Mouse (Mus musculus) thymus, adult 2 months (tissue): ENCODE data around the gene Cbr4.

ENCODE experiments used
- CTCF ChIP-seq: fragments of 200-500 bp; IDR thresholded peaks from 2 replicates; pipeline ENCODE4 v1.5.1; 2012; ENCODE audit warnings: mild to moderate bottlenecking, control low read depth, low read length, moderate library complexity, borderline replicate concordance; ENCODE audit not compliant: control insufficient read depth, poor library complexity, insufficient read depth; ENCODE audit errors: extremely low read depth
- POLR2A ChIP-seq: fragments of 200-500 bp; IDR thresholded peaks from 2 replicates; pipeline ENCODE4 v1.6.1; 2012; ENCODE audit warnings: mild to moderate bottlenecking, low read length, control low read depth, moderate library complexity; ENCODE audit not compliant: control insufficient read depth, poor library complexity, insufficient read depth; ENCODE audit errors: extremely low read depth

DNA sequence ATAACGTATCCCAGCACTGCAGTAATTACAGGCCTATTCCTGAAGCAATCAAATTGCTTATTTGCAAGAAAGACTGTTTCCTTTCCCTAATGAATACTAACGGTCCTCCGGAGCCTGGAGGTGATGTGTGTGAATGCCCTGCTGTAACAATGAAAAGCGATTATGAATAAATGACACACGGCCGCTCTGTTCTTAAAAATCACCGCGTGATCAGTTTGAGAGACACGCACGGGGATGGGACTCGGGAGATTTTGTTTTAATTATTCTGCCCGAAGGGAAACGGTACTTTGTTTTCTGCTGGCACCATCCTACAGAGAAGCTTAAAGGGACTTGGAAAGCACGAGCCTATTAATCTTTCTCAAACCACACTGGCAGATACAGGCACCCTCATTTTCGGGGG, 41.2 kb upstream of the Cbr4 start:
- no peak for TF ChIP-seq CTCF
- no peak for TF ChIP-seq POLR2A
